Mouse (Mus musculus) G1E (cell line): ENCODE data around the gene Ptgfrn. TPM values are rescaled to one million over a fixed set of nuclear protein-coding genes. Genes with fewer than 3 reads are reported as not detected.

Experiments
- ATAC-seq: 2 replicates; pipeline ENCODE4 v1.8.0; 2016; ENCODE audit warnings: mild to moderate bottlenecking; ENCODE audit not compliant: insufficient number of reproducible peaks, poor library complexity, low FRiP score, severe bottlenecking; ENCODE audit errors: extremely low read depth
- DNase-seq: peaks from one replicate; pipeline ENCODE4 v3.0.0; 2012; ENCODE audit warnings: low spot score
- H3K27me3 ChIP-seq: 2 replicates; pipeline ENCODE4 v1.6.1; 2012; ENCODE audit warnings: mild to moderate bottlenecking, low read length, inconsistent platforms; ENCODE audit not compliant: insufficient read depth
- H3K36me3 ChIP-seq: replicated peaks from 2 replicates; pipeline ENCODE3; 2012; ENCODE audit warnings: mild to moderate bottlenecking, inconsistent platforms
- H3K4me1 ChIP-seq: 2 replicates; pipeline ENCODE4 v1.6.1; 2012; ENCODE audit warnings: low read depth, low read length, inconsistent platforms, mixed read lengths; ENCODE audit not compliant: insufficient read depth
- H3K4me3 ChIP-seq: 2 replicates; pipeline ENCODE4 v1.5.1; 2012; ENCODE audit warnings: low read depth, mild to moderate bottlenecking, inconsistent platforms, low read length, moderate library complexity, mixed read lengths
- H3K9me3 ChIP-seq: replicated peaks from 2 replicates; pipeline ENCODE4 v1.6.1; 2012; ENCODE audit warnings: inconsistent platforms
- CTCF ChIP-seq: IDR thresholded peaks from 2 replicates; pipeline ENCODE4 v1.5.1; 2012; ENCODE audit warnings: low read depth, low read length, inconsistent platforms, mixed read lengths
- GATA1 ChIP-seq: IDR thresholded peaks from 2 replicates; pipeline ENCODE4 v1.6.1; 2012; ENCODE audit warnings: borderline replicate concordance, low read length, inconsistent platforms, mixed read lengths
- GATA2 ChIP-seq: IDR thresholded peaks from 2 replicates; pipeline ENCODE4 v1.6.1; 2012; ENCODE audit warnings: low read depth, low read length, inconsistent platforms, borderline replicate concordance
- POLR2AphosphoS5 ChIP-seq: IDR thresholded peaks from 2 replicates; pipeline ENCODE4 v1.6.1; 2012; ENCODE audit warnings: low read depth, low read length, inconsistent platforms; ENCODE audit not compliant: insufficient replicate concordance
- TAL1 ChIP-seq: conservative IDR thresholded peaks from 2 replicates; pipeline ENCODE4 v1.6.1; 2012; ENCODE audit warnings: low read depth, low read length, inconsistent platforms, mixed read lengths
- polyA plus RNA-seq: library from polyadenylated mRNA; stranded (reverse); fragments of >175 nt; gene quantifications from 2 replicates; pipeline ENCODE4 v1.2.3, GENCODE M21; 2012
- total RNA-seq, 2 experiments: library from RNA; stranded (forward) in 1 of 2; stranded (reverse) in 1 of 2; fragments of 200-1000 nt in 1 of 2; fragments of >200 nt in 1 of 2; fragmentation: Nextera tagmentation in 1 of 2; gene quantifications; 2 replicates each; pipeline ENCODE4 v1.2.3; 2014 to 2017

The Ptgfrn gene
- total and polyA plus RNA-seq, 3 experiments: under 0.01 TPM; not detected in 2

- no peak overlapping the region for H3K4me3 ChIP-seq
- peaks cover 7% of the 10 kb centered on the region for H3K27me3 ChIP-seq
- H3K4me1 ChIP-seq: no peaks in the 10 kb centered on the region
- no peaks in the 10 kb centered on the region for H3K36me3 ChIP-seq
- ATAC-seq (no peak), DNase-seq (no peak)
- TF ChIP-seq CTCF (no peak), POLR2AphosphoS5 (no peak), GATA2 (no peak), GATA1 (no peak), TAL1 (no peak)
- H3K9me3 ChIP-seq: no peaks in the 10 kb centered on the region
Observed at GRCm38 (mm10) chr3:101077710-101078100, 32.4 kb downstream of the Ptgfrn start.

- Histone ChIP-seq H3K27me3 (peaks cover 7% of the 10 kb centered on the region), H3K9me3 (no peaks in the 10 kb centered on the region), H3K4me3 (no peak overlapping the region), H3K36me3 (no peaks in the 10 kb centered on the region), H3K4me1 (no peaks in the 10 kb centered on the region)
- TF ChIP-seq GATA1: no peak
- no peak for TF ChIP-seq GATA2
- TF ChIP-seq CTCF: no peak
- no peak for TF ChIP-seq TAL1
- TF ChIP-seq POLR2AphosphoS5: no peak
- no peak for DNase-seq
- ATAC-seq: no peak
Observed at GRCm38 (mm10) chr3:101076966-101077709, 32.9 kb downstream of the Ptgfrn start.

- no peaks in the 10 kb centered on the region for H3K36me3 ChIP-seq
- DNase-seq: no peak
- no peaks in the 10 kb centered on the region for H3K9me3 ChIP-seq
- no peak for ATAC-seq
- no peaks in the 10 kb centered on the region for H3K4me1 ChIP-seq
- TF ChIP-seq TAL1: no peak
- no peak for TF ChIP-seq GATA2
- TF ChIP-seq POLR2AphosphoS5: no peak
- TF ChIP-seq GATA1: no peak
- no peak for TF ChIP-seq CTCF
- H3K27me3 ChIP-seq: peaks cover 7% of the 10 kb centered on the region
- no peak overlapping the region for H3K4me3 ChIP-seq
Observed at GRCm38 (mm10) chr3:101075866-101076265, 34.2 kb downstream of the Ptgfrn start.

- TF ChIP-seq GATA1 (no peak), GATA2 (no peak), CTCF (no peak), TAL1 (no peak), POLR2AphosphoS5 (no peak)
- ATAC-seq: no peak
- DNase-seq: no peak
- Histone ChIP-seq H3K4me3 (no peak overlapping the region), H3K27me3 (peaks cover 4% of the 10 kb centered on the region), H3K4me1 (no peaks in the 10 kb centered on the region), H3K36me3 (no peaks in the 10 kb centered on the region), H3K9me3 (no peaks in the 10 kb centered on the region)
Observed at GRCm38 (mm10) chr3:101073384-101073783, 36.7 kb downstream of the Ptgfrn start.

- Histone ChIP-seq H3K4me3 (no peak overlapping the region), H3K36me3 (no peaks in the 10 kb centered on the region), H3K27me3 (peaks cover 4% of the 10 kb centered on the region), H3K9me3 (no peaks in the 10 kb centered on the region), H3K4me1 (no peaks in the 10 kb centered on the region)
- TF ChIP-seq GATA2 (no peak), TAL1 (no peak), CTCF (no peak), POLR2AphosphoS5 (no peak), GATA1 (no peak)
- ATAC-seq (no peak), DNase-seq (no peak)
Observed at GRCm38 (mm10) chr3:101072506-101073215, 37.4 kb downstream of the Ptgfrn start.

- ATAC-seq (no peak), DNase-seq (no peak)
- Histone ChIP-seq H3K9me3 (no peaks in the 10 kb centered on the region), H3K36me3 (no peaks in the 10 kb centered on the region), H3K4me3 (no peak overlapping the region), H3K27me3 (no peaks in the 10 kb centered on the region; the same call in 1 of the 2 replicates), H3K4me1 (no peaks in the 10 kb centered on the region)
- TF ChIP-seq CTCF: no peak
- no peak for TF ChIP-seq TAL1
- TF ChIP-seq GATA2: no peak
- no peak for TF ChIP-seq GATA1
- no peak for TF ChIP-seq POLR2AphosphoS5
Observed at GRCm38 (mm10) chr3:101071576-101071975, 38.5 kb downstream of the Ptgfrn start.
